Mouse (Mus musculus) ovary, postnatal 14 days (tissue): ENCODE data around the gene Fam107a.

Experiments
- DNase-seq: peaks from one replicate; pipeline ENCODE4 v3.0.0; 2022; ENCODE audit warnings: low spot score

Gene Fam107a

GRCm38 (mm10) chr14:8256881-8257280 lies 60.9 kb downstream of the Fam107a start:
- no peak for DNase-seq

GRCm38 (mm10) chr14:8256072-8256471 lies 61.8 kb downstream of the Fam107a start:
- DNase-seq, result no peak

- DNase-seq, result peak; percentile 54
Measured at GRCm38 (mm10) chr14:8255076-8255729, 62.6 kb downstream of the Fam107a start.

GRCm38 (mm10) chr14:8251330-8251885 lies 66.4 kb downstream of the Fam107a start:
- no peak for DNase-seq

- DNase-seq, result no peak
Measured at GRCm38 (mm10) chr14:8250141-8250871, 67.5 kb downstream of the Fam107a start.

GRCm38 (mm10) chr14:8249206-8249605 lies 68.6 kb downstream of the Fam107a start:
- no peak for DNase-seq

- DNase-seq, result no peak
Measured at GRCm38 (mm10) chr14:8246878-8247277, 70.9 kb downstream of the Fam107a start.
